Mouse (Mus musculus) embryonic facial prominence, embryonic 15.5 days (tissue): ENCODE measurements at regions not wholly inside any gene's neighbourhood (a gene's known extent, or its start where the extent isn't known, plus 50 kb on each side); places are given as distances from the start of the nearest gene placed in this dataset.

ENCODE experiments used
- ATAC-seq: fragments of 200-750 bp; cut with Nextera tagmentation; 2 replicates; pipeline ENCODE4 v1.8.0; 2017; ENCODE audit warnings: low read depth, moderate TSS enrichment; ENCODE audit not compliant: insufficient number of reproducible peaks, low FRiP score, low TSS enrichment
- H3K27ac ChIP-seq: fragments of 300-500 bp; sonication (generic); replicated peaks from 2 replicates; pipeline ENCODE4 v1.5.1; 2015; ENCODE audit warnings: mild to moderate bottlenecking, inconsistent platforms
- H3K27me3 ChIP-seq: fragments of 300-500 bp; sonication (generic); 2 replicates; pipeline ENCODE4 v1.6.1; 2015; ENCODE audit warnings: inconsistent platforms
- H3K36me3 ChIP-seq: fragments of 300-500 bp; sonication (generic); 2 replicates; pipeline ENCODE4 v1.6.1; 2015; ENCODE audit warnings: mild to moderate bottlenecking, inconsistent platforms
- H3K4me1 ChIP-seq: fragments of 300-500 bp; sonication (generic); 2 replicates; pipeline ENCODE4 v1.6.1; 2015; ENCODE audit warnings: inconsistent platforms
- H3K4me2 ChIP-seq: fragments of 300-500 bp; sonication (generic); replicated peaks from 2 replicates; pipeline ENCODE4 v1.6.1; 2015; ENCODE audit warnings: mild to moderate bottlenecking, inconsistent platforms
- H3K4me3 ChIP-seq: fragments of 300-500 bp; sonication (generic); replicated peaks from 2 replicates; pipeline ENCODE4 v1.5.1; 2015; ENCODE audit warnings: mild to moderate bottlenecking, inconsistent platforms
- H3K9ac ChIP-seq: fragments of 300-500 bp; sonication (generic); 2 replicates; pipeline ENCODE4 v1.6.1; 2015; ENCODE audit warnings: inconsistent platforms
- H3K9me3 ChIP-seq: fragments of 300-500 bp; sonication (generic); replicated peaks from 2 replicates; pipeline ENCODE4 v1.6.1; 2016; ENCODE audit warnings: inconsistent platforms
- WGBS: fragments of 180-500 bp; shearing (Covaris S2); methylation state at CpG from one replicate; pipeline ENCODE4 v1.1.7; 2015; 5-methylcytosine and 5-hydroxymethylcytosine counted together

- Histone ChIP-seq H3K4me2 (no peak overlapping the region), H3K36me3 (no peaks in the 10 kb centered on the region), H3K9me3 (no peaks in the 10 kb centered on the region), H3K27ac (no peak overlapping the region), H3K27me3 (no peaks in the 10 kb centered on the region; the same call in 1 of the 2 replicates), H3K4me1 (no peaks in the 10 kb centered on the region), H3K9ac (no peak overlapping the region), H3K4me3 (no peak overlapping the region)
- no peak for ATAC-seq
- WGBS = 58% methylated on average over 8 of the region's 8 CpGs
Measured at GRCm38 (mm10) chr1:174999265-175000200, 77.9 kb upstream of the Grem2 start.

GRCm38 (mm10) chr1:174992520-174992919 lies 70.9 kb upstream of the Grem2 start:
- Histone ChIP-seq H3K9me3 (no peaks in the 10 kb centered on the region), H3K9ac (no peak overlapping the region), H3K4me3 (no peak overlapping the region), H3K36me3 (no peaks in the 10 kb centered on the region), H3K27me3 (no peaks in the 10 kb centered on the region), H3K27ac (no peak overlapping the region), H3K4me1 (no peaks in the 10 kb centered on the region), H3K4me2 (no peak overlapping the region)
- ATAC-seq = no peak
- 79% methylated on average over 4 of the region's 4 CpGs for WGBS

GRCm38 (mm10) chr1:174988590-174988989 lies 67.0 kb upstream of the Grem2 start:
- Histone ChIP-seq H3K9me3 (no peaks in the 10 kb centered on the region), H3K9ac (no peak overlapping the region), H3K27me3 (no peaks in the 10 kb centered on the region), H3K27ac (no peak overlapping the region), H3K4me3 (no peak overlapping the region), H3K36me3 (no peaks in the 10 kb centered on the region), H3K4me1 (no peaks in the 10 kb centered on the region), H3K4me2 (no peak overlapping the region)
- WGBS = 79% methylated on average over 5 of the region's 5 CpGs
- ATAC-seq = no peak

- Histone ChIP-seq H3K9ac (no peak overlapping the region), H3K9me3 (no peaks in the 10 kb centered on the region), H3K4me3 (no peak overlapping the region), H3K4me2 (no peak overlapping the region), H3K27ac (no peak overlapping the region), H3K4me1 (no peaks in the 10 kb centered on the region; the same call in 1 of the 2 replicates), H3K36me3 (no peaks in the 10 kb centered on the region), H3K27me3 (no peaks in the 10 kb centered on the region)
- WGBS = 41% methylated on average over 6 of the region's 6 CpGs
- ATAC-seq = 0 out of 2 replicates have a peak, but pooled peaks have one; percentile 70
Measured at GRCm38 (mm10) chr1:174971895-174972294, 50.3 kb upstream of the Grem2 start.
